Mouse (Mus musculus): ENCODE data around the gene Nell1.

- no peak for TF ChIP-seq CTCF (IDR thresholded peaks at IDR 0.05; ENCODE audit: low read depth)
- no peak for TF ChIP-seq EP300 (IDR thresholded peaks at IDR 0.05; ENCODE audit: low read depth)
These were observed 179.0 kb downstream of the Nell1 start for GRCm38 (mm10) chr7:50153618-50154017.

Measured in heart, postnatal 0 days (tissue).